ENCODE assay signal across 8 mouse cellular contexts in the genomic region with DNA sequence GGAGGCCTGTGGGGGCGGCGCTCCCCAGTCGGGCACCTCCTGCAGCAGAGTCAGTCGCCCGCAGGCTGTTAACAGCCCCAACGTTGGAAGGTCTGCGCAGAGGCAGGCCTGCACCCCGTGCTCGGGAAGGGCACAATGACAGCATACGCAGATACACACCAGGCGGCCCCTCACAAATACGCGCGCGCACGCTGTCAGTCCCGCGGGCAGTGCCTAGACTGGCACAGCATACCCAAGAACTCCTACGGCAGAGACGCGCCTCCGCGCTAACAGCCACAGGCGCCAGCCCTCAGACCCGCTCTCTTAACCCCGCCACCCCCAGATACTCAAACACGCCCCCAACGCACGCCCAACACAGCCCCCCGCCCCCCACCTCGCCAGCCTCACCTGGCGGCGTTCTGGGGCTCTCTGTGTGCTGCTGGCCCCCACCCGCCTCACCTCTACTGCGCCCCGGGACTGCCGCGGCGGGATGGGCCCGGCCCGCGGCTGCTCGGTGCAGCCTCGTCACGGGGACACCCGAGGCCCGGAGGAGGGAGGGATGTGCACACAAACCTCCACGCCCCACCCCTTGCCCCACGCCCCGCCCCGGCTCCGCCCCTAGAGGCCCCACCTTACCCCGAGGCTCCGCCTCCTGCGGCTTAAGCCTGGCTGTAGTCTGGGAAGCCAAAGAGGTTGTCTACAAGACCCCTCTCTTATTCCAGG. TPM values are rescaled to one million over a fixed set of nuclear protein-coding genes. Genes with fewer than 3 reads are reported as not detected.
A peak's percentile ranks its signal among the peaks of the same experiment; 100 is the strongest.
DNase-seq lines count a peak whose midpoint lies in the region; ATAC-seq and TF ChIP-seq lines count a peak whose summit lies in the region.

A gene (minus strand): TSS at position 577 of the 702 bp plus-strand sequence.

- H3K27ac ChIP-seq in intestine, postnatal 0 days (ENCODE audit: low read depth, low read length): no peak within 1 kb of the TSS
- no peak within 1 kb of the TSS for H3K27ac ChIP-seq in midbrain, embryonic 11.5 days (ENCODE audit: low read depth, low read length)

- peak within 1 kb of the TSS; percentile 46 for H3K9ac ChIP-seq in intestine, postnatal 0 days (ENCODE audit: low read depth, low read length)
- H3K9ac ChIP-seq in midbrain, embryonic 11.5 days (ENCODE audit: low read length): peak within 1 kb of the TSS; percentile 63

- H3K9me3 ChIP-seq in intestine, postnatal 0 days (ENCODE audit: control insufficient read depth): no peaks in the 10 kb centered on the region
- H3K9me3 ChIP-seq in midbrain, embryonic 11.5 days (ENCODE audit: control insufficient read depth, low read length): no peaks in the 10 kb centered on the region

- intact Hi-C loops in left cerebral cortex, postnatal 4 days (cut with DNase I): no loop called here

- H3K36me3 ChIP-seq in intestine, postnatal 0 days (ENCODE audit: control insufficient read depth, insufficient read depth): no peaks in the 10 kb centered on the region
- H3K36me3 ChIP-seq in midbrain, embryonic 11.5 days (ENCODE audit: control insufficient read depth, insufficient read depth, low read length): no peaks in the 10 kb centered on the region

- 0 out of 2 replicates have a peak, but pooled peaks cover 3% of the 10 kb centered on the region for H3K4me1 ChIP-seq in intestine, postnatal 0 days (replicated peaks; ENCODE audit: control insufficient read depth, insufficient read depth, low read length)
- H3K4me1 ChIP-seq in midbrain, embryonic 11.5 days (ENCODE audit: control insufficient read depth, insufficient read depth, low read length): peaks cover 4% of the 10 kb centered on the region; the same call in 1 of the 2 replicates

- H3K27me3 ChIP-seq in intestine, postnatal 0 days (replicated peaks; ENCODE audit: control insufficient read depth, insufficient read depth, low read length): no peaks in the 10 kb centered on the region
- peaks cover 8% of the 10 kb centered on the region; the same call in 1 of the 2 replicates for H3K27me3 ChIP-seq in midbrain, embryonic 11.5 days (ENCODE audit: control insufficient read depth, insufficient read depth, low read length)

- WGBS in intestine, postnatal 0 days: under 1% methylated on average over 55 of the region's 55 CpGs
- WGBS in midbrain, embryonic 11.5 days: 2% methylated on average over 54 of the region's 55 CpGs

- H3K4me2 ChIP-seq in intestine, postnatal 0 days (replicated peaks; ENCODE audit: low read depth): peak within 1 kb of the TSS; percentile 99
- peak within 1 kb of the TSS; percentile 99 for H3K4me2 ChIP-seq in midbrain, embryonic 11.5 days

- DNase-seq in adrenal gland, adult 18-20 months (ENCODE audit: low spot score in 2 of 2): peak; percentile 83 to 88
- peak; percentile 65 for DNase-seq in embryo, embryonic 11.5 days (ENCODE audit: low read depth, low spot score)
- peak; percentile 73 to 79 for DNase-seq in gastrocnemius, postnatal 4 days (ENCODE audit: low spot score in 2 of 2)
- peak; percentile 90 for DNase-seq in left cerebral cortex, postnatal 4 days
- peak; percentile 97 for DNase-seq in midbrain, embryonic 11.5 days (ENCODE audit: low spot score, missing footprints)
- DNase-seq in right cerebral cortex, postnatal 4 days: peak; percentile 84
- peak; percentile 92 for DNase-seq in yolk sac, embryonic 10.5 days (ENCODE audit: low spot score)

- no peak for TF ChIP-seq CTCF in intestine, postnatal 0 days (IDR thresholded peaks at IDR 0.05; ENCODE audit: low read depth)

- H3K4me3 ChIP-seq in intestine, postnatal 0 days (ENCODE audit: low read depth, low read length): peak within 1 kb of the TSS; percentile 60
- peak within 1 kb of the TSS; percentile 58 for H3K4me3 ChIP-seq in midbrain, embryonic 11.5 days (ENCODE audit: low read depth, low read length)

- peak; percentile 95 for ATAC-seq in intestine, postnatal 0 days
- peak; percentile 96 for ATAC-seq in midbrain, embryonic 11.5 days (ENCODE audit: low FRiP score)

RNA-seq across cellular contexts. Expression of the gene that starts here (rescaled TPM):
- total RNA-seq in adrenal gland, adult 18-20 months (2021): 1 to 10 TPM; 6.8 to 8.9 TPM
- 1 to 10 TPM; 1.7 to 2.2 TPM for total RNA-seq in gastrocnemius, postnatal 4 days (2021)
- 0.46 and 0.89 TPM in 2 replicates for polyA plus RNA-seq in intestine, postnatal 0 days (2015; fragmentation: Nextera tagmentation; extraction: Ambion mirVana)
- 10 to 100 TPM; 19.5 to 20.1 TPM for total RNA-seq in left cerebral cortex, postnatal 4 days (2021)
- 1.3 and 1.5 TPM in 2 replicates for polyA plus RNA-seq in midbrain, embryonic 11.5 days (2014; fragmentation: Nextera tagmentation; extraction: Ambion mirVana)

Comparison
In these comparisons a context has a peak if more than half of its experiments do, and no peak if none do; other contexts are left out.
1. Peak in ATAC-seq, H3K4me3 ChIP-seq, H3K9ac ChIP-seq and H3K4me2 ChIP-seq in intestine, postnatal 0 days; RNA of the gene not detected or under 1 TPM.